Mouse (Mus musculus) erythroblast, embryonic 14.5 days (primary cell): ENCODE data around the gene Fam83e. TPM values are rescaled to one million over a fixed set of nuclear protein-coding genes. Genes with fewer than 3 reads are reported as not detected.
A peak's percentile ranks its signal among the peaks of the same experiment; 100 is the strongest.

Experiments
- H3K27me3 ChIP-seq: 2 replicates; pipeline ENCODE4 v1.6.1; 2012; ENCODE audit warnings: inconsistent platforms; ENCODE audit not compliant: control insufficient read depth
- H3K36me3 ChIP-seq: 2 replicates; pipeline ENCODE4 v1.6.1; 2012; ENCODE audit warnings: mild to moderate bottlenecking, inconsistent platforms; ENCODE audit not compliant: control insufficient read depth
- H3K4me1 ChIP-seq: 2 replicates; pipeline ENCODE4 v1.6.1; 2012; ENCODE audit warnings: inconsistent platforms; ENCODE audit not compliant: control insufficient read depth
- H3K4me3 ChIP-seq: replicated peaks from 2 replicates; pipeline ENCODE3; 2012; ENCODE audit warnings: moderate library complexity, mild to moderate bottlenecking, inconsistent platforms
- H3K9me3 ChIP-seq: 2 replicates; pipeline ENCODE4 v1.6.1; 2012; ENCODE audit warnings: low read length, inconsistent platforms, mixed read lengths; ENCODE audit not compliant: control insufficient read depth
- GATA1 ChIP-seq: IDR thresholded peaks from 2 replicates; pipeline ENCODE4 v1.6.1; 2012; ENCODE audit warnings: low read length, inconsistent platforms, mixed read lengths
- TAL1 ChIP-seq: IDR thresholded peaks from 3 replicates; pipeline ENCODE4 v1.6.1; 2012; ENCODE audit warnings: low read length, inconsistent platforms, mixed read lengths
- polyA plus RNA-seq: library from polyadenylated mRNA; stranded (reverse); fragments of >175 nt; gene quantifications from 2 replicates; pipeline ENCODE4 v1.2.3, GENCODE M21; 2012

Gene Fam83e
- polyA plus RNA-seq, 1 experiment = 0.11 TPM

- H3K27me3 ChIP-seq = peaks cover 29% of the 10 kb centered on the region
- H3K36me3 ChIP-seq = peaks cover 7% of the 10 kb centered on the region
- 0 out of 2 replicates have a peak, but pooled peaks cover 2% of the 10 kb centered on the region for H3K9me3 ChIP-seq
- no peak for TF ChIP-seq TAL1
- TF ChIP-seq GATA1 = no peak
- peak overlapping the region; percentile 67 for H3K4me3 ChIP-seq
- peaks cover 52% of the 10 kb centered on the region for H3K4me1 ChIP-seq
Observed at GRCm38 (mm10) chr7:45705443-45705864, 15.6 kb upstream of the Fam83e start.

DNA sequence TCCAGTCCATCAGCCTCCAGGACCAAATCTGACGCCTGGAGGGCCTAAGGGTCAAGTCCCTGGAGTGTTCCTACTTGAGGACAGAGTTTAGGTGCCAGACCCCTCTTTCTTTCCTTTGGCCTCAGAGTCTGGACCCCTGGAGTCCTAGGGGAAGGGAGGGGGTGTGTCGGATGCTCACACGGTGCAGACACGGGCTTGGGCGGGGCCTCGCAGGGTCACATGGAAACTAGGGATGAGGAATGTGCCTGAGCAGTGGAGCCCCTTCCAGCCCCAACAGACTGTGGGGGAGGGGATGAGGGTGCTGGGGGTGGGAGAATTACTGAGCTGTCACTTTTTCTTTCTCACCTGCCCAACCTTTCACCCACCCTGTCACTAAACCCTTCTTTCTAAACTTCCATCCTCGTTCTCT, 15.1 kb upstream of the Fam83e start:
- H3K36me3 ChIP-seq = peaks cover 12% of the 10 kb centered on the region
- H3K4me3 ChIP-seq = peak overlapping the region; percentile 67
- H3K27me3 ChIP-seq = peaks cover 25% of the 10 kb centered on the region
- TF ChIP-seq GATA1 = no peak
- TF ChIP-seq TAL1 = no peak
- H3K4me1 ChIP-seq = peaks cover 52% of the 10 kb centered on the region
- no peaks in the 10 kb centered on the region for H3K9me3 ChIP-seq

GRCm38 (mm10) chr7:45706721-45707241, 14.2 kb upstream of the Fam83e start:
- Histone ChIP-seq H3K4me3 (peak overlapping the region; percentile 67), H3K36me3 (peaks cover 21% of the 10 kb centered on the region), H3K9me3 (no peaks in the 10 kb centered on the region), H3K4me1 (peaks cover 52% of the 10 kb centered on the region), H3K27me3 (peaks cover 16% of the 10 kb centered on the region)
- TF ChIP-seq GATA1 (no peak), TAL1 (no peak)

DNA sequence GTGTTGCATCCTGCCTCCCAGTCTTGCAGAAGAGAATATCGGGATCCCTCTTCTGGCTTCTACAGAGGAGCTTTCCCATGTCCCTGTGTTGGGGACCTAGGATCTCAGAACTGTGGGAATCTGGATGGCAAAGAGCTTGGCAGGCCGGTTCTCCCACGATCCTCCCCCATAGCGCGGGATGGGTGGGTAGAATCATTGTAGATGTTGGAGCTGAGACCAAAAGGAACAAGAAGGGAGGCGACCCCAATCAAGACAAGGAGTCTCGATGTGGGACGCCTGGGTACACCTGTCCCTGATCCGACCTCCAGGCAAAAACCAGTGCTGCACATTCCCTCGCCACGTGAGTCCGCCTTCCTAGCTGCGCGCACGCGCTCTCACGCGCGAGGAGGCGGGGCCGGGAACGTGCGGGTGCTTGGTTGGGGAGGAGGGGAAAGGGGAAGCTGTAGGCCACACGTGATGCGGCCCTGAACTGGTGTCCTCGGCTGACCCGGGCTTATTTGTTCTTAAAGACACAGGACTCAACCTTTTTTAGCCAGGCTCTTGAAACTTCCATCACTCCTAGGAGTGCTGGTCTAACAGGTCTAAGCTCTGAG, 13.5 kb upstream of the Fam83e start:
- Histone ChIP-seq H3K4me3 (peak overlapping the region; percentile 67), H3K9me3 (no peaks in the 10 kb centered on the region), H3K36me3 (peaks cover 27% of the 10 kb centered on the region), H3K4me1 (peaks cover 56% of the 10 kb centered on the region), H3K27me3 (peaks cover 11% of the 10 kb centered on the region)
- no peak for TF ChIP-seq GATA1
- TF ChIP-seq TAL1 = no peak

GRCm38 (mm10) chr7:45708221-45708761, 12.7 kb upstream of the Fam83e start:
- H3K27me3 ChIP-seq = peaks cover 4% of the 10 kb centered on the region; the same call in 1 of the 2 replicates
- peaks cover 65% of the 10 kb centered on the region for H3K4me1 ChIP-seq
- H3K4me3 ChIP-seq = no peak overlapping the region
- no peak for TF ChIP-seq GATA1
- no peak for TF ChIP-seq TAL1
- no peaks in the 10 kb centered on the region for H3K9me3 ChIP-seq
- peaks cover 36% of the 10 kb centered on the region for H3K36me3 ChIP-seq

- TF ChIP-seq GATA1 = no peak
- H3K36me3 ChIP-seq = peaks cover 43% of the 10 kb centered on the region
- H3K9me3 ChIP-seq = no peaks in the 10 kb centered on the region
- no peak overlapping the region for H3K4me3 ChIP-seq
- peaks cover 4% of the 10 kb centered on the region; the same call in 1 of the 2 replicates for H3K27me3 ChIP-seq
- peaks cover 65% of the 10 kb centered on the region for H3K4me1 ChIP-seq
Observed at GRCm38 (mm10) chr7:45709036-45709435, 12.0 kb upstream of the Fam83e start.

DNA sequence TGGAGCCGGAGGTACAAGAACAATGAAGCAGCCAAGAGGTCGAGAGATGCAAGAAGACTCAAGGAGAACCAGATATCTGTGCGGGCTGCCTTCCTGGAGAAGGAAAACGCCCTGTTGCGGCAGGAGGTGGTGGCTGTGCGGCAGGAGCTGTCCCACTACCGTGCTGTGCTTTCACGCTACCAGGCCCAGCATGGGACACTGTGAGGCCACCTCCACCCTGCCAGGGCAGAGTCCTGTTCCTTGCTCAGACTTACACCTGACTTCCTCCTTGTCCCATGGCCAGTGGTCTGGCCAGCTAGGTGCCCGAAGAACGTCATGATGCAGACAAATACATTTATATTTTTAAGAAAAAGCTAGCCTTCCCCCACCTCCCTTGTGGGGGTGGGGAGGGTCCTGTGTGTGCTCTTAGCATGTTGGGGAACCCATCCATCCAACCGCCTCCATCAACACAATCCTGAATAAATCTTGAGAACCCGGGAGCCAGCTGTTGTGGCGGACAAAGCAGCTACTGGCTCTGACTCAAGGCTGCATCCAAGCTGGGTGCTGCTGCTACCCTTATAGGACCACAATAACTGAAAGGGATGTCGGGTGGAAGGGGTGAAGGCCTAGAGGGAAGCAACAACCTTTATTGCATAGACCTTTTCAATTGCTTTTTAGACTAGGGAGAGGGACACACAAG, 11.2 kb upstream of the Fam83e start:
- Histone ChIP-seq H3K36me3 (peaks cover 44% of the 10 kb centered on the region), H3K4me3 (no peak overlapping the region), H3K9me3 (no peaks in the 10 kb centered on the region), H3K27me3 (peaks cover 4% of the 10 kb centered on the region; the same call in 1 of the 2 replicates), H3K4me1 (peaks cover 65% of the 10 kb centered on the region)
- TF ChIP-seq GATA1 = no peak
- TF ChIP-seq TAL1 = no peak

DNA sequence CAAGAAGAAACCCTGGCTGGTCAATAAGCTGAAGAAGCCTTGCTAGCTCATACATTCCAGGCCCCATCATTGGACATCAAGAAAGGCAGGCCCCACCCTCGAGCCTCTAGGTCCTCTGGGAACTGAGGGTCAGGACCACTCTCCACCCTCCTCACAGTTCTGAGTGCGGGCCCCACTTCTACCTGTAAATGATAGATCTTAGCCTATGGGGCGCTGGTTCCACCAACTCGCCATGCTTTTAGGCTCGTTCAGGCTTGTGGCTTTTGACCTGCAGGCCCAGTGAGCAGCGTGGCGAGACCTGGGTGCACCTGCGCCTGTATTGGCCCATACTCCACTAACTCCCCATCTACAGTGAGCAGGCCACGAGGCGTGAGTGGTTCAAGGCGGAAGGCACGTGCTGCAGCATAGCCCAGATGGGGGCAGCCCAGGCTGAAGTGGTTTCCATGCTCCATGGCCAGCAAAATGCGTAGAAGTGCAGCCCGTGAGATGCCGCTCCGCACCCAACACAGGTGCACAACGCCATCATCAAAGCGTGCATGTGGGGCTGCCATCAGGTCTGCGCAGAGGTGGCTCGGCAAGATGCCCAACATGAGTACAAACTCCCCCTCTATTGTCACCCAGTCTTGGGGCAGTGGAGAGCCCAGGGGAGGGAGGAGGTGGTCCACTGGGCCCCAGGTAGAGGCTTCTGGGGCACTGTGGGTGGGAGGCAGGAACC, 10.4 kb upstream of the Fam83e start:
- TF ChIP-seq GATA1 (no peak), TAL1 (no peak)
- Histone ChIP-seq H3K27me3 (peaks cover 4% of the 10 kb centered on the region; the same call in 1 of the 2 replicates), H3K4me1 (peaks cover 65% of the 10 kb centered on the region), H3K36me3 (peaks cover 44% of the 10 kb centered on the region), H3K4me3 (no peak overlapping the region), H3K9me3 (no peaks in the 10 kb centered on the region)
